Mouse (Mus musculus) intestine, embryonic 14.5 days (tissue): ENCODE measurements around the gene P2rx6. TPM values are rescaled to one million over a fixed set of nuclear protein-coding genes. Genes with fewer than 3 reads are reported as not detected.

Experiments used
- ATAC-seq: fragments of 200-750 bp; cut with Nextera tagmentation; replicated peaks from 2 replicates; pipeline ENCODE4 v1.8.0; 2017; ENCODE audit warnings: low read depth, moderate number of reproducible peaks, moderate TSS enrichment, moderate library complexity; ENCODE audit not compliant: low FRiP score, low TSS enrichment
- DNase-seq: peaks from one replicate; pipeline ENCODE4 v3.0.0-alpha.2; 2018; ENCODE audit warnings: low spot score
- H3K27ac ChIP-seq: fragments of 300-500 bp; sonication (generic); 2 replicates; pipeline ENCODE4 v1.5.1; 2014; ENCODE audit warnings: low read depth, mild to moderate bottlenecking, control low read depth
- H3K27me3 ChIP-seq: fragments of 300-500 bp; sonication (generic); replicated peaks from 2 replicates; pipeline ENCODE4 v1.6.1; 2014; ENCODE audit warnings: low read length, control low read depth; ENCODE audit not compliant: control insufficient read depth, insufficient read depth
- H3K36me3 ChIP-seq: fragments of 300-500 bp; sonication (generic); 2 replicates; pipeline ENCODE4 v1.6.1; 2014; ENCODE audit warnings: low read length, control low read depth; ENCODE audit not compliant: control insufficient read depth, insufficient read depth
- H3K4me1 ChIP-seq: fragments of 300-500 bp; sonication (generic); replicated peaks from 2 replicates; pipeline ENCODE4 v1.6.1; 2014; ENCODE audit warnings: low read length, control low read depth, mixed read lengths; ENCODE audit not compliant: control insufficient read depth, insufficient read depth
- H3K4me2 ChIP-seq: fragments of 300-500 bp; sonication (generic); 2 replicates; pipeline ENCODE4 v1.6.1; 2014; ENCODE audit warnings: low read length
- H3K4me3 ChIP-seq: fragments of 300-500 bp; sonication (generic); 2 replicates; pipeline ENCODE4 v1.5.1; 2014; ENCODE audit warnings: low read depth, low read length, control low read depth, mixed read lengths
- H3K9ac ChIP-seq: fragments of 300-500 bp; sonication (generic); 2 replicates; pipeline ENCODE4 v1.6.1; 2014; ENCODE audit warnings: mild to moderate bottlenecking, low read length
- H3K9me3 ChIP-seq: fragments of 300-500 bp; sonication (generic); 2 replicates; pipeline ENCODE4 v1.6.1; 2016; ENCODE audit warnings: low read length, control low read depth; ENCODE audit not compliant: control insufficient read depth
- WGBS: fragments of 180-500 bp; shearing (Covaris S2); extraction: QIAGEN DNeasy Blood & Tissue Kit; methylation state at CpG from one replicate; pipeline ENCODE4 v1.1.7; 2014; 5-methylcytosine and 5-hydroxymethylcytosine counted together
- polyA plus RNA-seq: library from polyadenylated mRNA; unstranded; fragments of >200 nt; fragmentation: Nextera tagmentation; extraction: Ambion mirVana; gene quantifications from 2 replicates; pipeline ENCODE4 v1.2.1, GENCODE M21; 2014

Gene P2rx6
- polyA plus RNA-seq, 1 experiment from 2014 or later: 0.60 TPM

- Histone ChIP-seq H3K9me3 (no peaks in the 10 kb centered on the region), H3K4me2 (no peak overlapping the region), H3K36me3 (no peaks in the 10 kb centered on the region), H3K27me3 (no peaks in the 10 kb centered on the region), H3K4me3 (no peak overlapping the region), H3K27ac (no peak overlapping the region), H3K4me1 (peaks cover 40% of the 10 kb centered on the region), H3K9ac (no peak overlapping the region)
- ATAC-seq: no peak
- no peak for DNase-seq
- WGBS: 82% methylated on average over 4 of the region's 4 CpGs
Observed at GRCm38 (mm10) chr16:17556180-17556579, 5.5 kb upstream of the P2rx6 start.

GRCm38 (mm10) chr16:17556907-17557306 lies 4.8 kb upstream of the P2rx6 start:
- DNase-seq: no peak
- Histone ChIP-seq H3K4me2 (no peak overlapping the region), H3K9me3 (no peaks in the 10 kb centered on the region), H3K9ac (no peak overlapping the region), H3K36me3 (no peaks in the 10 kb centered on the region), H3K27ac (no peak overlapping the region), H3K27me3 (no peaks in the 10 kb centered on the region), H3K4me1 (peaks cover 48% of the 10 kb centered on the region), H3K4me3 (no peak overlapping the region)
- ATAC-seq: no peak
- 51% methylated on average over 4 of the region's 4 CpGs for WGBS

GRCm38 (mm10) chr16:17557947-17558480 lies 3.7 kb upstream of the P2rx6 start:
- Histone ChIP-seq H3K27ac (no peak overlapping the region), H3K36me3 (no peaks in the 10 kb centered on the region), H3K27me3 (no peaks in the 10 kb centered on the region), H3K4me1 (peaks cover 51% of the 10 kb centered on the region), H3K4me3 (no peak overlapping the region), H3K9ac (no peak overlapping the region), H3K9me3 (no peaks in the 10 kb centered on the region), H3K4me2 (peak overlapping the region; percentile 32)
- 2% methylated on average over 5 of the region's 5 CpGs for WGBS
- DNase-seq: peak; percentile 90
- no peak for ATAC-seq

- Histone ChIP-seq H3K9me3 (no peaks in the 10 kb centered on the region), H3K4me3 (0 out of 2 replicates have a peak overlapping the region, but pooled peaks have one; percentile 4), H3K36me3 (no peaks in the 10 kb centered on the region), H3K4me1 (peaks cover 48% of the 10 kb centered on the region), H3K27me3 (no peaks in the 10 kb centered on the region), H3K9ac (no peak overlapping the region; the same call in 1 of the 2 replicates), H3K27ac (peak overlapping the region; percentile 62), H3K4me2 (peak overlapping the region; percentile 32)
- DNase-seq: peak; percentile 68
- ATAC-seq: no peak
- WGBS: 3% methylated on average over 5 of the region's 5 CpGs
Observed at GRCm38 (mm10) chr16:17558811-17559210, 2.9 kb upstream of the P2rx6 start.

- Histone ChIP-seq H3K9me3 (no peaks in the 10 kb centered on the region), H3K4me2 (peak overlapping the region; percentile 32), H3K9ac (no peak overlapping the region), H3K4me1 (peaks cover 42% of the 10 kb centered on the region), H3K27ac (no peak overlapping the region), H3K4me3 (no peak overlapping the region), H3K27me3 (no peaks in the 10 kb centered on the region), H3K36me3 (no peaks in the 10 kb centered on the region)
- no peak for ATAC-seq
- DNase-seq: no peak
- 74% methylated on average over 9 of the region's 9 CpGs for WGBS
Observed at GRCm38 (mm10) chr16:17559396-17560027, 2.2 kb upstream of the P2rx6 start.

GRCm38 (mm10) chr16:17561128-17561750 lies 446 bp upstream of the P2rx6 start, which contains the start of gene Lrrc74b:
Gene Lrrc74b (minus strand): TSS chr16:17561247.
- H3K27ac ChIP-seq: peak within 1 kb of the TSS; percentile 82
- no peaks in the 10 kb centered on the region for H3K36me3 ChIP-seq
- H3K9me3 ChIP-seq: no peaks in the 10 kb centered on the region
- peak within 1 kb of the TSS; percentile 27 for H3K4me3 ChIP-seq
- ATAC-seq: peak; percentile 80
- peak within 1 kb of the TSS; percentile 29 for H3K9ac ChIP-seq
- peaks cover 32% of the 10 kb centered on the region for H3K4me1 ChIP-seq
- no peaks in the 10 kb centered on the region for H3K27me3 ChIP-seq
- WGBS: 1% methylated on average over 22 of the region's 22 CpGs
- DNase-seq: peak; percentile 85
- peak within 1 kb of the TSS; percentile 57 for H3K4me2 ChIP-seq

GRCm38 (mm10) chr16:17563580-17563979 lies 1.9 kb downstream of the P2rx6 start:
- no peak overlapping the region for H3K4me3 ChIP-seq
- no peaks in the 10 kb centered on the region for H3K9me3 ChIP-seq
- no peaks in the 10 kb centered on the region for H3K36me3 ChIP-seq
- peaks cover 26% of the 10 kb centered on the region for H3K4me1 ChIP-seq
- H3K9ac ChIP-seq: no peak overlapping the region
- H3K4me2 ChIP-seq: no peak overlapping the region
- no peak overlapping the region for H3K27ac ChIP-seq
- no peak for DNase-seq
- ATAC-seq: no peak
- WGBS: 32% methylated on average over 1 of the region's 1 CpGs
- H3K27me3 ChIP-seq: no peaks in the 10 kb centered on the region

GRCm38 (mm10) chr16:17564221-17564620 lies 2.5 kb downstream of the P2rx6 start:
- 35% methylated on average over 2 of the region's 2 CpGs for WGBS
- H3K36me3 ChIP-seq: no peaks in the 10 kb centered on the region
- H3K27ac ChIP-seq: no peak overlapping the region
- H3K4me2 ChIP-seq: no peak overlapping the region
- DNase-seq (no peak), ATAC-seq (no peak)
- H3K4me1 ChIP-seq: peaks cover 20% of the 10 kb centered on the region
- no peaks in the 10 kb centered on the region for H3K27me3 ChIP-seq
- no peaks in the 10 kb centered on the region for H3K9me3 ChIP-seq
- no peak overlapping the region for H3K9ac ChIP-seq
- no peak overlapping the region for H3K4me3 ChIP-seq
